Mouse (Mus musculus) C2C12 (cell line): ENCODE results near the gene Fam228a.

Experiments used
- CEBPB ChIP-seq: IDR thresholded peaks from one replicate; pipeline ENCODE4 v1.6.1; 2011; ENCODE audit warnings: low read depth, mild to moderate bottlenecking, control low read depth, moderate library complexity
- CTCF ChIP-seq: IDR thresholded peaks from one replicate; pipeline ENCODE4 v1.5.1; 2011; ENCODE audit not compliant: control insufficient read depth, insufficient read depth, insufficient read length
- FOSL1 ChIP-seq: IDR thresholded peaks from one replicate; pipeline ENCODE4 v1.8.0; 2011; ENCODE audit warnings: mild to moderate bottlenecking, low read length; ENCODE audit not compliant: poor library complexity, insufficient read depth, severe bottlenecking
- MAX ChIP-seq: IDR thresholded peaks from one replicate; pipeline ENCODE4 v1.6.1; 2011; ENCODE audit warnings: mild to moderate bottlenecking, control low read depth
- MYOD1 ChIP-seq: IDR thresholded peaks from one replicate; pipeline ENCODE4 v1.6.1; 2011; ENCODE audit warnings: low read depth; ENCODE audit not compliant: control insufficient read depth, insufficient read length
- MYOG ChIP-seq: IDR thresholded peaks from one replicate; pipeline ENCODE4 v1.6.1; 2011; ENCODE audit not compliant: control insufficient read depth, insufficient read length; ENCODE audit errors: extremely low read depth
- USF1 ChIP-seq: IDR thresholded peaks from one replicate; pipeline ENCODE4 v1.6.1; 2011; ENCODE audit warnings: low read depth, mild to moderate bottlenecking, control low read depth, moderate library complexity

DNA sequence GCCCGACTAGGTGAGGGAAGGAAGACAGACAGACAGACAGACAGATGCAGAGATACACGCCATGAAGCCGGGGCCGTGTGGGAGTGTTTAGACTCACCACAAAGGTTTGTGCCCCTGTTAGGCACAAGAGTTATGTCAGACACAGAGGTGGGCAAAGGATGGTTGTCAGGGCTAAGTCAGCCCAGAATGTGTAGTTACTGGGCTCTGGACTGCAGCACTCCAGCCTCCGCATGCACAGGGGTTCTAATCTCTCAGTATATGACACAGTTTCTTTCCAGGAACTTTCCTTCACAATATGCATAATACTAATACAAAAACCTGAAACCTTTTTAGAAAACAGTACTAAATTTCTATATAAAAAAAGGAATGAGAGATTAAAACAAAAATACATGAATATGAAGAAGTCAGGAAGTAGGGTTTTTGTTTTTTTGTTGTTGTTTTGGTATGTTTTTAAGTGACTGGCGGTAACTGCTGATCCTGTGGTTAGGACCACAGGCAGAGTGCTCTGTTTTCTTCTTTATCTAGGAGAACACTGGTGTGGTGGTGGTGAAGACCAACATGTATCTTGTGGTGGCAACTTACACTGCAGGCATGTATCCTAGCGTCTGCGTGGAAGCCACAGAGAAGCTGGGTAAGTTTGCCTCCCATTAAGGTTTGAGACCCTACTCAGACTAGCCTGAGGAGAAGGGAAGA is 36.8 kb upstream of the Fam228a start:
- TF ChIP-seq CEBPB (no peak), CTCF (no peak), MAX (no peak), USF1 (no peak), FOSL1 (no peak), MYOD1 (no peak), MYOG (no peak)
